Comparison of ENCODE assay signal across 20 mouse cellular contexts in the genomic region with DNA sequence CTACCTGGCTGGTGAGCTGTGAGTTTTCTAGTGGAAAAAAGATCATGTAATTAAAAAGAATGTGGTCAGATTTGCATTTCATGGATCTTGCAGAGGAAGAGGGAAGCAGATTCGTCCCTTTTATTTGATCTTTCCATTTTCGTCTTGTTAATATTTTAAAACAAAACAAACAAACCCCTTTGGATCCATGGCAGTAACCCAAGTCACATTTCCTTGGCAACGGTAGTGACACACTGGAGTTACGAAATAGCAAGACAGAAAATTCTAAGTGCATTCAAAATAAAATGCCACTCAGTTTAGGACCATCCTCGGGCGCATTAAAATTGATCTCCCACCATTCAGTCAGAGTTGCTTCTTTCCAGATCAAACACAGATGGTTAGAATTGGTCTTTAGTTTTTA. TPM values are rescaled to one million over a fixed set of nuclear protein-coding genes. Genes with fewer than 3 reads are reported as not detected.
DNase-seq lines count a peak whose midpoint lies in the region; ATAC-seq and TF ChIP-seq lines count a peak whose summit lies in the region.
"Had no signal": no experiment of that assay in that cellular context is flagged by ENCODE, and none has a peak within 500 bp of the region (broad histone marks: within the 10 kb centered on the region; RNA-seq: fewer than 3 reads in every experiment).

No protein-coding gene starts in this region.

- H3K9me3 ChIP-seq in lung, embryonic 14.5 days (ENCODE audit: low read depth, low read length): no peaks in the 10 kb centered on the region
- no peaks in the 10 kb centered on the region for H3K9me3 ChIP-seq in midbrain, embryonic 15.5 days
- no peaks in the 10 kb centered on the region for H3K9me3 ChIP-seq in midbrain, embryonic 10.5 days (replicated peaks)
- H3K9me3 ChIP-seq: embryonic facial prominence, embryonic 10.5 days; forebrain, embryonic 13.5 days; heart, embryonic 10.5 days; hindbrain, embryonic 12.5 days had no signal

- H3K4me3 ChIP-seq in lung, embryonic 14.5 days (ENCODE audit: low read depth, low read length): no peak overlapping the region
- no peak overlapping the region for H3K4me3 ChIP-seq in midbrain, embryonic 15.5 days
- no peak overlapping the region for H3K4me3 ChIP-seq in midbrain, embryonic 10.5 days
- H3K4me3 ChIP-seq: embryonic facial prominence, embryonic 10.5 days; forebrain, embryonic 13.5 days; heart, embryonic 10.5 days; hindbrain, embryonic 12.5 days had no signal

- H3K27me3 ChIP-seq in lung, embryonic 14.5 days (ENCODE audit: insufficient read depth, low read length): peaks cover 13% of the 10 kb centered on the region
- H3K27me3 ChIP-seq in midbrain, embryonic 15.5 days (replicated peaks): peaks cover 13% of the 10 kb centered on the region
- peaks cover 22% of the 10 kb centered on the region for H3K27me3 ChIP-seq in midbrain, embryonic 10.5 days (ENCODE audit: low read depth, poor library complexity, severe bottlenecking)

- TF ChIP-seq CTCF in lung, embryonic 14.5 days (IDR thresholded peaks at IDR 0.05; ENCODE audit: low read depth): no peak

- H3K27ac ChIP-seq in lung, embryonic 14.5 days (ENCODE audit: low read depth): no peak overlapping the region
- no peak overlapping the region for H3K27ac ChIP-seq in midbrain, embryonic 15.5 days
- no peak overlapping the region for H3K27ac ChIP-seq in midbrain, embryonic 10.5 days (replicated peaks)
- H3K27ac ChIP-seq: embryonic facial prominence, embryonic 10.5 days; forebrain, embryonic 13.5 days; heart, embryonic 10.5 days; hindbrain, embryonic 12.5 days had no signal

- H3K4me1 ChIP-seq in lung, embryonic 14.5 days (ENCODE audit: insufficient read depth): no peaks in the 10 kb centered on the region
- H3K4me1 ChIP-seq in midbrain, embryonic 15.5 days: peaks cover 16% of the 10 kb centered on the region
- H3K4me1 ChIP-seq in midbrain, embryonic 10.5 days: peaks cover 12% of the 10 kb centered on the region
- H3K4me1 ChIP-seq: heart, embryonic 10.5 days; hindbrain, embryonic 12.5 days had no signal

- DNase-seq in layer of hippocampus, adult 11-12 months (ENCODE audit: low spot score): peak; percentile 44
- DNase-seq in layer of hippocampus, adult 8-10 months (ENCODE audit: low spot score in 2 of 2): no peak
- DNase-seq in lung, embryonic 14.5 days: peak; percentile 65
- DNase-seq in lung, adult 18-20 months: no peak
- DNase-seq in midbrain, embryonic 10.5 days (ENCODE audit: low spot score): no peak
- DNase-seq in frontal cortex, postnatal 14 days (ENCODE audit: low spot score in 2 of 2): no peak
- DNase-seq: adrenal gland, adult 8-10 months; adrenal gland, postnatal 36 days; cerebellum, adult 2 months; cerebellum, postnatal 10 days; gastrocnemius, postnatal 10 days; heart, adult 18-20 months; heart, postnatal 10 days; heart, postnatal 4 days had no signal

- H3K4me2 ChIP-seq in lung, embryonic 14.5 days: no peak overlapping the region
- H3K4me2 ChIP-seq in midbrain, embryonic 15.5 days: peak overlapping the region; percentile 67; the same call in 1 of the 2 replicates
- H3K4me2 ChIP-seq: forebrain, embryonic 13.5 days; hindbrain, embryonic 12.5 days had no signal

- H3K36me3 ChIP-seq in lung, embryonic 14.5 days (ENCODE audit: insufficient read depth): no peaks in the 10 kb centered on the region
- H3K36me3 ChIP-seq in midbrain, embryonic 15.5 days (replicated peaks): no peaks in the 10 kb centered on the region
- no peaks in the 10 kb centered on the region for H3K36me3 ChIP-seq in midbrain, embryonic 10.5 days
- H3K36me3 ChIP-seq: embryonic facial prominence, embryonic 10.5 days; heart, embryonic 10.5 days; hindbrain, embryonic 12.5 days had no signal

- no peak overlapping the region for H3K9ac ChIP-seq in lung, embryonic 14.5 days
- no peak overlapping the region for H3K9ac ChIP-seq in midbrain, embryonic 15.5 days
- H3K9ac ChIP-seq: forebrain, embryonic 13.5 days; hindbrain, embryonic 12.5 days had no signal

- ATAC-seq in lung, embryonic 14.5 days (ENCODE audit: insufficient read depth): no peak
- ATAC-seq in midbrain, embryonic 15.5 days (replicated peaks): no peak
- ATAC-seq: forebrain, embryonic 13.5 days had no signal

- 46% methylated on average over 6 of the region's 6 CpGs for WGBS in lung, embryonic 14.5 days
- WGBS in midbrain, embryonic 15.5 days: 76% methylated on average over 6 of the region's 6 CpGs
- WGBS in midbrain, embryonic 10.5 days: 81% methylated on average over 6 of the region's 6 CpGs

RNA-seq across cellular contexts. Expression of a gene that starts 25.8 kb away (rescaled TPM):
- 100 to 1,000 TPM; 111 to 134 (median 121) TPM for total RNA-seq in layer of hippocampus, adult 8-10 months (2022)
- polyA plus RNA-seq in lung, embryonic 14.5 days (2014; fragmentation: Nextera tagmentation; extraction: Ambion mirVana): 0.12 and 0.37 TPM in 2 replicates
- polyA plus RNA-seq in midbrain, embryonic 15.5 days (2015; fragmentation: Nextera tagmentation; extraction: Ambion mirVana): 19.6 and 25.2 TPM in 2 replicates
- 0.83 and 1.3 TPM in 2 replicates for polyA plus RNA-seq in midbrain, embryonic 10.5 days (2016; fragmentation: Nextera tagmentation; extraction: Ambion mirVana)
- total RNA-seq: gastrocnemius, postnatal 4 days; heart, postnatal 10 days; heart, postnatal 4 days had no signal

Comparison
In these comparisons a context has a peak if more than half of its experiments do, and no peak if none do; other contexts are left out.
1. DNase-seq: peak in layer of hippocampus, adult 11-12 months (single experiment) and lung, embryonic 14.5 days (single experiment); none in layer of hippocampus, adult 8-10 months (0 of 2), lung, adult 18-20 months (0 of 2), midbrain, embryonic 10.5 days (single experiment) and frontal cortex, postnatal 14 days (0 of 2).